Mouse (Mus musculus): Measurements from ENCODE around the gene Rapgef4.

DNA sequence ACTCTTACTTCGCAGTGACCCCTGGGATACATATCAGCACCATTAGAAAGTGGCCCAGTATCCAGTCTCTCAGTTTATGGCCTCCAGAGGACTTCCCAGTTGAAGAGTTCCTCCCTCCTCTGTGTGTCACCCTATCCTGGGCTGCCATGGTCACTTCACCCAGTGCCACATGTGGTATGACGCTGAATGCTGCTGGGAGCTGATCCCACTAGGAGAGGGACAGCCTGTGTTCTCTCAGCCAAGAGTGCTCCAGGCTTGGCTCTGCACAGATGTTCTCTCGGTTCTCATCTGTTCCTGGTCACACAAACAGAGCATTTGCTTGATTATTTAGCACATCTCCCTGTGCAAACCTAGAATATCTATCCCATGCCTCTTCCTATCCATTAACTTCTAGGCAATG is 151.2 kb downstream of the Rapgef4 start:
- no peak for TF ChIP-seq POLR2A (IDR thresholded peaks at IDR 0.05; ENCODE audit: extremely low read depth, insufficient read depth, low read length)
- TF ChIP-seq CTCF (IDR thresholded peaks at IDR 0.05; ENCODE audit: extremely low read depth, insufficient read depth, low read length), result no peak
